Mouse (Mus musculus) midbrain, embryonic 12.5 days (tissue): Measurements from ENCODE around the gene Stam. TPM values are rescaled to one million over a fixed set of nuclear protein-coding genes. Genes with fewer than 3 reads are reported as not detected.

Source experiments
- ATAC-seq: fragments of 200-750 bp; cut with Nextera tagmentation; 2 replicates; pipeline ENCODE4 v1.8.0; 2017; ENCODE audit warnings: low read depth, moderate TSS enrichment, moderate library complexity; ENCODE audit not compliant: low FRiP score
- H3K27ac ChIP-seq: fragments of 300-500 bp; sonication (generic); replicated peaks from 2 replicates; pipeline ENCODE4 v1.5.1; 2016; ENCODE audit warnings: mild to moderate bottlenecking
- H3K27me3 ChIP-seq: fragments of 300-500 bp; sonication (generic); 2 replicates; pipeline ENCODE4 v1.6.1; 2016; ENCODE audit warnings: mild to moderate bottlenecking
- H3K36me3 ChIP-seq: fragments of 300-500 bp; sonication (generic); 2 replicates; pipeline ENCODE4 v1.6.1; 2016
- H3K4me1 ChIP-seq: fragments of 300-500 bp; sonication (generic); 2 replicates; pipeline ENCODE4 v1.6.1; 2016
- H3K4me2 ChIP-seq: fragments of 300-500 bp; sonication (generic); replicated peaks from 2 replicates; pipeline ENCODE4 v1.6.1; 2016; ENCODE audit warnings: mild to moderate bottlenecking, moderate library complexity
- H3K4me3 ChIP-seq: fragments of 300-500 bp; sonication (generic); 2 replicates; pipeline ENCODE4 v1.5.1; 2016; ENCODE audit warnings: mild to moderate bottlenecking
- H3K9ac ChIP-seq: fragments of 300-500 bp; sonication (generic); replicated peaks from 2 replicates; pipeline ENCODE4 v1.6.1; 2016; ENCODE audit warnings: mild to moderate bottlenecking, moderate library complexity
- H3K9me3 ChIP-seq: fragments of 300-500 bp; sonication (generic); 2 replicates; pipeline ENCODE4 v1.6.1; 2016; ENCODE audit warnings: mild to moderate bottlenecking
- WGBS: fragments of 180-500 bp; shearing (Covaris S2); methylation state at CpG from one replicate; pipeline ENCODE4 v1.1.7; 2016; 5-methylcytosine and 5-hydroxymethylcytosine counted together
- polyA plus RNA-seq: library from polyadenylated mRNA; unstranded; fragments of >200 nt; fragmentation: Nextera tagmentation; extraction: Ambion mirVana; gene quantifications from 2 replicates; pipeline ENCODE4 v1.2.1, GENCODE M21; 2016

The Stam gene
- polyA plus RNA-seq, 1 experiment from 2014 or later = 100 TPM

DNA sequence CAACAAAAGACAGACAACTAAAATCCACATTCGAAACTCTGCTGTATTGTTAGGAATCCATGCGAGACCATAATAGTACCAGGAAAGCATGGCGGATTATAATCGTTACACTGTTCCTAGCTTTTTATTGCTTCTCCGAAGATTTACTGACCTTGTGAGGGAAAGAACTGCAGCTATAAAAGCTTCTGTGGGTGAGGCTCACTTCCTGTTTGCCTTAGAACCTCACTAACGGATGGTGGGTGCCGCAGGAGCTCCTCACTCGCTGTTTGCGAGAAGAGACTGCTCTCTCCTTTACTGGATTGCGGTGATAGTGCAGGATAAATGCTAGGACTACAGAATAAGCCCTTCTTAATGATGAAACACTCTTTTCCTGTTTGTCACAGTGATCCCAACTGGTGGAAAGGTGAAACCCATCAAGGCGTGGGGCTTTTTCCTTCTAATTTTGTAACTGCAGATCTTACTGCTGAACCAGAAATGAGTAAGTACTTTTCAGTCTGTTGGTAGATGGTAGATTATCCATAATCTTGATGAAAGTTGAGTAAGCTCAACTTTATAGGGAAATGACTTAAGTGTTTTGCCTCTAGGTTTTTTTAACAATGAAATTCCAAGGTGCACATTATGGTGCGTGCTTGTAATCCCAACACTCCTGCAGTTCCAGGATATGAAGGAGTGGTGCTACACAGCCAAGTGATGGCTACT lies 56.9 kb downstream of the Stam start:
- WGBS = 92% methylated on average over 12 of the region's 12 CpGs
- no peaks in the 10 kb centered on the region for H3K27me3 ChIP-seq
- no peaks in the 10 kb centered on the region for H3K9me3 ChIP-seq

DNA sequence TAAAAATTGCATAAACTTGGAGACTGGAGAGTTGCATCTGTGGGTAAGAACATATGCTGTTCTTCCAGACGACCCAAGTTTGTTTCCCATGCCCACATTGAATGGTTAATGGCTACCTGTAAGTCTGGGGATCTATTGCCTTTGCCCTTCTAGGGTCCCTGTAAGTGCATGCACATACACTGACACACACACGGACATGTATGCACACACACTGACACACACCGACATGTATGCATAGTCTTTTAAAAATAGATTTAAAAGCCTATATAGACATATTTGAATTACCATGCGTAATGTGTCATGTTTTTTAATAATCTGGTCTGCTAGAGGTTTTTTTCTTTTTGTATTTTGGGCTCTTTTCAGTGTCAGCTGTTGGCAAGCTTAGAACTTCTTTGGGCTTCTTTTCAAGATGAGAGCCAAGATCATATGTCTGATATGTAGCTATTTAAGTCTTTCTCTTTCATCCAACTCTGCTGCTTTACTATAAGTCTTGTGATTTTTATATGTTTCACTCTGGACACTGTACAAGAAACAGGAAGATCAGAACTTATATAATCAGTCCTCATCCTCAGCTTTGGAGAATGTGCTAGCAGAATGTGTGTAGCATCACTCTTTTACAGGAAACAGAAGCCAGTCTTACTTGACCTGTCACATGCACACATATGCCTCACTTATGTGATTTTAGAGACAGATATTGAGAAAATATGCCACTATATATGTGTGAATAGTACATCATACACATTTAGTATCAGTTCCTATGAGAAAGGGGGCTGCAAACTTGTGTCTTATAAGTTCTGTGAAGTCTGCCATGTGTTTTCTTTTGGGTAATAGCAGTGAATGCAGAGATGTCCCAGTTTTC lies 58.8 kb downstream of the Stam start:
- H3K4me2 ChIP-seq = no peak overlapping the region
- 93% methylated on average over 4 of the region's 4 CpGs for WGBS
- no peak for ATAC-seq
- H3K36me3 ChIP-seq = peaks cover 34% of the 10 kb centered on the region
- H3K9me3 ChIP-seq = no peaks in the 10 kb centered on the region
- H3K27ac ChIP-seq = no peak overlapping the region
- no peak overlapping the region for H3K9ac ChIP-seq
- no peaks in the 10 kb centered on the region for H3K27me3 ChIP-seq
- 0 out of 2 replicates have a peak, but pooled peaks cover 1% of the 10 kb centered on the region for H3K4me1 ChIP-seq
- no peak overlapping the region for H3K4me3 ChIP-seq

More for the DNA sequence above, 56.9 kb downstream of the Stam start:
- peaks cover 34% of the 10 kb centered on the region for H3K36me3 ChIP-seq
- H3K27ac ChIP-seq = no peak overlapping the region
- H3K4me1 ChIP-seq = 0 out of 2 replicates have a peak, but pooled peaks cover 5% of the 10 kb centered on the region
- no peak overlapping the region for H3K4me3 ChIP-seq
- no peak overlapping the region for H3K4me2 ChIP-seq
- no peak for ATAC-seq
- H3K9ac ChIP-seq = no peak overlapping the region

DNA sequence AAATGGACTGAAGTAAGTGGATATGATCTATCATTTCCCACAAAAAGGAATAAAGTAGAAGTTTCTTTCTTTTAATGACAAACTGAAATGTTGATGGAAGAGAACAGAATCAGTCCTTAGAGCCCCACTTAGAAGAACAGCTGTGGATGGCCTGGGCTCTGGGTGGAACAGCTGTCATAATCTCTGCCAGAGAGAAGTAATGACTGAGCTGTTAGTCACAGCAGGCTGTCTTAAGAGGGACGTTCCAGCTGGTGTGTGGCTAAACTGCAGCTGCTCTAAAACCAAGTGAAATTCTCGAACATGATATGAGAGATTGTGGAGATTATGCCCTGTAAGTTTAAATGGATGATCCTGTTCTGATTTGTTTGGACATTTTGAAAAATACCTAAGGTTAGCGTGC lies 63.0 kb downstream of the Stam start:
- H3K36me3 ChIP-seq = peaks cover 46% of the 10 kb centered on the region
- no peak overlapping the region for H3K9ac ChIP-seq
- H3K4me1 ChIP-seq = no peaks in the 10 kb centered on the region

DNA sequence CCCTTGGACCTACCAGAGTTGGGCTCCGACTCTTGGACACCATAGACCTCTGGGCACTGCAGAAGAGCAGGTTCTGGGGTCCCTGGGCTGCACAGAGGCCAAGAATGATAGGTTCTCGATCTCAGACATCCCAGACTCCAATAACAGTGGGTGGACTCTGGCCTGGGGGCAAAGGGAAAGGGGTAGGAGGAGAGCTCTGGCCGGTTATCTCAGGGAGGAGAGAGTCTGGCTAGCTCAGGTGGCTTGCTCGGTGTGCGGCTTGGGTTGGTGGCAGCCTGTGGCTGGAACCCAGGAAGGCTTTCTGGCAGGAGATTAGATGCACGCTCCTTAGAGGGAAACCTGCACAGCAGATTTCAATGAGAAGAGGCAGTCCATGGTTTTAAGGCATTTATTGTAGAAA lies 65.7 kb downstream of the Stam start:
- Histone ChIP-seq H3K36me3 (peaks cover 57% of the 10 kb centered on the region), H3K4me1 (no peaks in the 10 kb centered on the region), H3K4me3 (no peak overlapping the region), H3K27ac (no peak overlapping the region), H3K4me2 (no peak overlapping the region), H3K9me3 (no peaks in the 10 kb centered on the region), H3K27me3 (no peaks in the 10 kb centered on the region), H3K9ac (no peak overlapping the region)
- 73% methylated on average over 6 of the region's 6 CpGs for WGBS
- no peak for ATAC-seq

More for the DNA sequence above, 63.0 kb downstream of the Stam start:
- Histone ChIP-seq H3K4me2 (no peak overlapping the region), H3K4me3 (no peak overlapping the region), H3K27ac (no peak overlapping the region), H3K27me3 (no peaks in the 10 kb centered on the region), H3K9me3 (no peaks in the 10 kb centered on the region)
- WGBS = 69% methylated on average over 3 of the region's 3 CpGs
- ATAC-seq = no peak; the same call in 1 of the 2 replicates

DNA sequence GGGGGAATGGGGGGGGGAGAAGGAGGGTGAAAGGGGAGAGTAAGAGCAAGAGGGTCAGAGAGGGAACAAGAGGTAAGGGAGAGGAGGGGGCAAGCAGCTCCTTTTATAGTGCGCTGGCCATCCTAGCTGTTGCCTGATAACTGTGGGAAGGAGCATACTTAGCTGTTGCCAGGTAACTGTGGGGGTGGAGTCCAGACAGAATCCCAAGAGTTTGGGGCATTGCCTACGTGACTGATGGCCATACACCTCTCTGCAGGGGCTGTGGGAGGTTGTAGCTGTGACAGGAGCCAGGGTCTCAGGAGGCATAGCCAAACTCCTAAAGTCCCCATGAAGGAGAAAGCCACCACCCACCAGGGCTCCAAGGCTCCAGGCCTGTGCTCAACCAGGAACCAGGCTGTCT lies 66.1 kb downstream of the Stam start:
- Histone ChIP-seq H3K9ac (no peak overlapping the region), H3K27me3 (no peaks in the 10 kb centered on the region), H3K4me1 (no peaks in the 10 kb centered on the region), H3K9me3 (no peaks in the 10 kb centered on the region), H3K36me3 (peaks cover 61% of the 10 kb centered on the region), H3K4me2 (no peak overlapping the region), H3K4me3 (no peak overlapping the region), H3K27ac (no peak overlapping the region)
- no peak for ATAC-seq
- WGBS = 32% methylated on average over 2 of the region's 2 CpGs

DNA sequence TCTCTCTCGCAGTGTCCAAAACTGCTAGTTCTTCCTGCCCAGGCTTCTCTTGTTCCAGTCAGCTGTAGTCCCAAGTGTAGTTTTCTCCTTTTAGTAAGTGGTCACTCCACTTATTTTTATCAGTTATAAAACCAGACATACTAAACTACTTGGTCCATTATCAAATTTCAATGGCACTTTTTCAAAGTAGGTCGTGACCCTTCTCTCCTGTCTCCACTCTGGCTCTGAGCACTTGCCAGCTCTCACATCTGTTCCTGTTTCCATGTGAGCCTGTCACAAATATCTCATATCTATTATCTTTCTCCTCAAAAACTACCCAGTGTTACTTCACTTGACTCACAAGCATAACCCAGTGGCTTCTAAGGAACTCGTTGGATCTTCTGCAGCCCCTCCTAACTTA lies 71.4 kb downstream of the Stam start:
- peaks cover 46% of the 10 kb centered on the region for H3K36me3 ChIP-seq
- H3K27me3 ChIP-seq = no peaks in the 10 kb centered on the region
- H3K27ac ChIP-seq = no peak overlapping the region
- no peak overlapping the region for H3K4me3 ChIP-seq
- no peaks in the 10 kb centered on the region for H3K9me3 ChIP-seq
- H3K9ac ChIP-seq = no peak overlapping the region
- ATAC-seq = no peak
- WGBS = 85% methylated on average over 3 of the region's 3 CpGs
- H3K4me2 ChIP-seq = no peak overlapping the region
- H3K4me1 ChIP-seq = no peaks in the 10 kb centered on the region

DNA sequence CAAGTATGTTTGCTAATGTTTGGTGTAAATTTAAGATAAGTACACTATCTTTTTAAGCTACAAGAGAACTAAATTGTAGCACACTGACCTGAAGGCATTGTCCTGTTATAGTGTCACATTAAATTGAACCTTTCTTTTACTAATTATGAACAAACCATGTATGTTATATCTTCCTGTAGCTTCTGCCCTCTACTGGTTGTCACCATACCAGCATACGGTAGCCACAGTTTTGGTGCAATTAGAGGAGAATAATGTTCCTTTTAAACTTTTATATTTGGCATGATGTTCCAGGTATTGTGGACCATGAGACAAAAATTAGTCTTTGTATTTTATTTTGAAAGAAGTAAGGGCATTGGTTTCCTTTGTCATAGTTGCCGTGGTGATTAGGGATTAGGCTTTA lies 73.0 kb downstream of the Stam start:
- no peaks in the 10 kb centered on the region for H3K9me3 ChIP-seq
- no peak overlapping the region for H3K9ac ChIP-seq
- no peak overlapping the region for H3K4me3 ChIP-seq
- no peaks in the 10 kb centered on the region for H3K4me1 ChIP-seq
- peaks cover 38% of the 10 kb centered on the region for H3K36me3 ChIP-seq
- ATAC-seq = no peak
- no peak overlapping the region for H3K27ac ChIP-seq
- no peaks in the 10 kb centered on the region for H3K27me3 ChIP-seq
- no peak overlapping the region for H3K4me2 ChIP-seq
- 93% methylated on average over 2 of the region's 2 CpGs for WGBS

DNA sequence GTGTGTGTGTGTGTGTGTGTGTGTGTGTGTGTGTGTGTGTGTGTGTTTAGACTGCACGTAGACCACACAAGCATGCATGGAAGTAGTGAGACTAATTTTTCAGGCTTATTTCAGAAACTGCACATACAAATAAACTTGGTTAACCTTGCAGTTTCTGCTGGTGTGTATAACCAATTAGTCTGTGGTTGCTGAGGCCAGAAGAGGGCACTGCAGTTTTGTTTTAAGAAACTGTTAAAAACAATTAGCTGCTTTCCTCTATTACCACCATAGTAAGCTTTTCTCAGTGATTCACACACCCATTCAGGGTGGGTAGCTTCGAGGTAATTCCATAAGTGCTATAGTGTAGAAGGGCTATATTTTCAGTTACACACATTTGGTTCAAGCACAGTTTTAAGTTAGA lies 76.9 kb downstream of the Stam start:
- WGBS = 83% methylated on average over 2 of the region's 2 CpGs
- no peak overlapping the region for H3K4me2 ChIP-seq
- H3K4me1 ChIP-seq = no peaks in the 10 kb centered on the region
- peaks cover 9% of the 10 kb centered on the region for H3K36me3 ChIP-seq
- H3K9ac ChIP-seq = no peak overlapping the region
- no peaks in the 10 kb centered on the region for H3K9me3 ChIP-seq
- no peak for ATAC-seq
- H3K27me3 ChIP-seq = no peaks in the 10 kb centered on the region
- H3K4me3 ChIP-seq = no peak overlapping the region
- H3K27ac ChIP-seq = no peak overlapping the region

DNA sequence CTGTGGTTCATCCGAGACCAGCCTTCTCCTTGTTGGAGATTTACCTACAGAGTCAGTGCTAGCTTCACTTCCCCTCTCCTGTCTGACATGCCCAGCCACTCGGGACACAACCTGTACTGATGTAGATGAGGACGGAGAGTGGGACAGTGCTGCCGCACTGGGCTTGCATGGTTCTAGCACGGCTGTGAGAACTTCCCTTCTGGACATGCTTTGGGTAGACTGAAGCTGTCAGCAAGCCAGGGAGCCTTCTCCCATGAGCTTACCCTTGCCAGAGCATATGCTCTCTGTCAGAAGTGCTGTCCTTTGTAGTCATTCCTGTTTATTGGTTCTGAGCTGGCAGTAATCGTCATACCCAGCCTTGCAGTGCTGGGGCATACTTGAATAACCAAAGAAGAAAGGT lies 78.0 kb downstream of the Stam start:
- 95% methylated on average over 6 of the region's 6 CpGs for WGBS

DNA sequence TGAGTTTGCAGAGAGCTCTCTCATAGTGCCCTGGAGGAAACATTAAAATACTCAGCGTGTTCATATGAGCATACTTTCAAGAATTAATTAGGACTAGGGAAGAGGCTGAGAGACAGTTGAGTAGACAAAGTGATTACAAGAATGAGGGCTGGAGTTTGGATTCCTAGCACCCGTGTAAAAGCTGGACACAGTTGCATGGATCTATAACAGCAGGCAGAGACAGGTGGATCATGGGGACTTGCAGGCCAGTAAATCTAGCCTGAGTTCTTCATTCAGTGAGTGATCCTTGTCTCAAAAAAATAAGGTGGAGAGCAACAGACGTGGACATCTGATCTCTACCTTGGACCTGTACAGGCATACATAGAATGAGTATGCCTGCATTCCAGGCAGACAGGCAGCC lies 85.1 kb downstream of the Stam start:
- no peaks in the 10 kb centered on the region for H3K27me3 ChIP-seq
- no peaks in the 10 kb centered on the region for H3K36me3 ChIP-seq
- H3K4me2 ChIP-seq = no peak overlapping the region
- ATAC-seq = no peak
- H3K9ac ChIP-seq = no peak overlapping the region
- no peak overlapping the region for H3K4me3 ChIP-seq
- WGBS = 87% methylated on average over 3 of the region's 3 CpGs
- no peak overlapping the region for H3K27ac ChIP-seq
- no peaks in the 10 kb centered on the region for H3K4me1 ChIP-seq
- H3K9me3 ChIP-seq = no peaks in the 10 kb centered on the region

More for the DNA sequence above, 78.0 kb downstream of the Stam start:
- Histone ChIP-seq H3K4me1 (no peaks in the 10 kb centered on the region), H3K9ac (no peak overlapping the region), H3K4me3 (no peak overlapping the region), H3K36me3 (0 out of 2 replicates have a peak, but pooled peaks cover 3% of the 10 kb centered on the region), H3K27me3 (no peaks in the 10 kb centered on the region), H3K4me2 (no peak overlapping the region), H3K27ac (no peak overlapping the region), H3K9me3 (no peaks in the 10 kb centered on the region)
- ATAC-seq = no peak

DNA sequence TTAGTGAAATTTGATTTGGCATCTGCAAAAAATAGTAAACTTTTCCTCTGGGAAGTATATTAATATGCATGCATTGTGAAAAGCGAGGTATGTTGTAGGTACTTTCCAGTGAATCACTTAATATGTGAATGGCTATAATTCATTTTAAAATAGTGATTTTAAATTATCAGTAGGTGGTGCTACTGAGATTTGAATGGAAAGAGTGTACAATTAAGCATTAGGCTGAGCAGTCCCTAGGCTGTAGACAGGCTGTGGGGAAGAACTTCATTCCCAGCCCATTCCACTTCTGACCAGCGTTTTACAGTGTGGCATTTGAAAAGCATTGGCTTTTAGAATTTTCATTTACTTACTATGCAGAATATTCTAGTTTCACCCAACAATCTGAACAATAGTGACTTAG lies 85.9 kb downstream of the Stam start:
- H3K27me3 ChIP-seq = no peaks in the 10 kb centered on the region
- 93% methylated on average over 2 of the region's 2 CpGs for WGBS
- no peak for ATAC-seq
- H3K4me3 ChIP-seq = no peak overlapping the region
- no peak overlapping the region for H3K27ac ChIP-seq
- H3K9ac ChIP-seq = no peak overlapping the region
- H3K36me3 ChIP-seq = no peaks in the 10 kb centered on the region
- no peak overlapping the region for H3K4me2 ChIP-seq
- no peaks in the 10 kb centered on the region for H3K9me3 ChIP-seq
- H3K4me1 ChIP-seq = no peaks in the 10 kb centered on the region

DNA sequence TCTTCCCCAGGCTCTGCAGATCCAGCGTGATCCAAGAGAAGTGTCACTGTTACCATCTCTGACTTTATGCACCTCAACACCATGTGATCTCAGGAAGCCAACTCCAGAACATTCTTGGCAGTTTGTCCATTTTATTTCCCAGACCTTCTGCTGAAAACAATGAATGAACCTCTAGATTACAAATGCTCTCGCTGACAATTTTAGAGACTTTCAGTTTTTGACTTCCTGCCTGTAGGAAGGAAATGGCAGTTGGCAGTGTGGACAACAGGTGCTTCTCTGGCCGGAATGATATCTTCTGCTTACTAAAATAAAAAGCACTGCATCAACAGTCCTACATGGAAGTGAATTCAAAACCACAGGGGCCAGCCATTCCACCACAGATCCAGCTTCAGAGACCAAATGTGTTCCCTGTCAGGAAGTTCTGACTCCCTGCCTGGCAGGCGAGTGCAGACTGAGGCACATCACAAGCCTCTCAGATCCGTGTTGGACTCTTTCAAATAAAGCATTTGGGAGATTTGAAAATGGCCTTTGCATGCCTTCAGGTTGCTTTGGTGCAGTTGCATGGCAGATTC lies 90.6 kb downstream of the Stam start:
- Histone ChIP-seq H3K4me1 (no peaks in the 10 kb centered on the region), H3K9me3 (no peaks in the 10 kb centered on the region), H3K4me3 (no peak overlapping the region), H3K27ac (no peak overlapping the region), H3K4me2 (no peak overlapping the region), H3K9ac (no peak overlapping the region), H3K36me3 (no peaks in the 10 kb centered on the region), H3K27me3 (no peaks in the 10 kb centered on the region)
- WGBS = 82% methylated on average over 5 of the region's 5 CpGs
- no peak for ATAC-seq
